Mouse (Mus musculus): ENCODE data around the gene Shmt2.

- TF ChIP-seq POLR2A (IDR thresholded peaks at IDR 0.05; ENCODE audit: control insufficient read depth, low read depth, low read length): no peak
- no peak for TF ChIP-seq CTCF (IDR thresholded peaks at IDR 0.05; ENCODE audit: control insufficient read depth, insufficient read depth, insufficient replicate concordance, low read depth, low read length)
Observed at GRCm38 (mm10) chr10:127534036-127534928, 12.0 kb upstream of the Shmt2 start, which contains the start of gene Nxph4.

Measured in testis, adult 2 months (tissue).